Comparison of ENCODE assay signal across 9 mouse cellular contexts in genomic region chr10:14046171-14046651, GRCm38 (mm10).
A peak's percentile ranks its signal among the peaks of the same experiment; 100 is the strongest.
DNase-seq lines count a peak whose midpoint lies in the region; ATAC-seq lines count a peak whose summit lies in the region.
"Had no signal": no experiment of that assay in that cellular context is flagged by ENCODE, and none has a peak within 500 bp of the region (broad histone marks: within the 10 kb centered on the region; RNA-seq: fewer than 3 reads in every experiment).

No protein-coding gene starts in this region.

- no peaks in the 10 kb centered on the region for H3K36me3 ChIP-seq in embryonic facial prominence, embryonic 12.5 days
- no peaks in the 10 kb centered on the region for H3K36me3 ChIP-seq in embryonic facial prominence, embryonic 10.5 days (replicated peaks)
- H3K36me3 ChIP-seq in embryonic facial prominence, embryonic 14.5 days (ENCODE audit: control insufficient read depth, insufficient read depth, low read length), result no peaks in the 10 kb centered on the region
- H3K36me3 ChIP-seq: forebrain, embryonic 10.5 days had no signal

- no peak overlapping the region for H3K4me2 ChIP-seq in embryonic facial prominence, embryonic 12.5 days (replicated peaks)
- H3K4me2 ChIP-seq in embryonic facial prominence, embryonic 14.5 days (ENCODE audit: low read depth, low read length), result peak overlapping the region; percentile 7; the same call in 1 of the 2 replicates

- no peak for ATAC-seq in embryonic facial prominence, embryonic 12.5 days (ENCODE audit: insufficient number of reproducible peaks, insufficient read depth, low FRiP score, low TSS enrichment)
- 0 out of 2 replicates have a peak, but pooled peaks have one; percentile 16 for ATAC-seq in embryonic facial prominence, embryonic 14.5 days (ENCODE audit: low read depth)

- no peaks in the 10 kb centered on the region for H3K9me3 ChIP-seq in embryonic facial prominence, embryonic 12.5 days
- H3K9me3 ChIP-seq in embryonic facial prominence, embryonic 10.5 days, result no peaks in the 10 kb centered on the region
- H3K9me3 ChIP-seq in embryonic facial prominence, embryonic 14.5 days (ENCODE audit: control insufficient read depth, low read length), result no peaks in the 10 kb centered on the region
- H3K9me3 ChIP-seq: forebrain, embryonic 10.5 days had no signal

- no peak overlapping the region for H3K9ac ChIP-seq in embryonic facial prominence, embryonic 12.5 days
- no peak overlapping the region for H3K9ac ChIP-seq in embryonic facial prominence, embryonic 14.5 days (ENCODE audit: low read depth, low read length)

- 0 out of 2 replicates have a peak overlapping the region, but pooled peaks have one; percentile 8 for H3K27ac ChIP-seq in embryonic facial prominence, embryonic 12.5 days
- no peak overlapping the region for H3K27ac ChIP-seq in embryonic facial prominence, embryonic 10.5 days (replicated peaks)
- H3K27ac ChIP-seq in embryonic facial prominence, embryonic 14.5 days (replicated peaks; ENCODE audit: low read depth, low read length), result peak overlapping the region; percentile 4; the same call in 1 of the 2 replicates
- H3K27ac ChIP-seq: forebrain, embryonic 10.5 days had no signal

- DNase-seq in embryonic facial prominence, embryonic 10.5 days (ENCODE audit: low spot score), result no peak
- DNase-seq in layer of hippocampus, adult 11-12 months (ENCODE audit: low spot score), result peak; percentile 32
- DNase-seq in layer of hippocampus, adult 9-10 months (ENCODE audit: low spot score), result no peak
- peak; percentile 63 for DNase-seq in embryonic facial prominence, embryonic 14.5 days (ENCODE audit: low spot score)
- DNase-seq in naive thymus-derived CD4-positive, alpha-beta T cell, adult 2 months (ENCODE audit: low read depth), result peak; percentile 79
- DNase-seq in lung, adult 18-20 months, result no peak
- no peak for DNase-seq in left cerebral cortex, adult 9 months (ENCODE audit: low spot score in 2 of 2)

- no peaks in the 10 kb centered on the region for H3K27me3 ChIP-seq in embryonic facial prominence, embryonic 12.5 days
- no peaks in the 10 kb centered on the region for H3K27me3 ChIP-seq in embryonic facial prominence, embryonic 10.5 days (replicated peaks; ENCODE audit: low read depth, poor library complexity, severe bottlenecking)
- no peaks in the 10 kb centered on the region for H3K27me3 ChIP-seq in embryonic facial prominence, embryonic 14.5 days (replicated peaks; ENCODE audit: control insufficient read depth, insufficient read depth, low read length)

- no peak overlapping the region for H3K4me3 ChIP-seq in embryonic facial prominence, embryonic 12.5 days
- no peak overlapping the region for H3K4me3 ChIP-seq in embryonic facial prominence, embryonic 10.5 days
- no peak overlapping the region for H3K4me3 ChIP-seq in embryonic facial prominence, embryonic 14.5 days (ENCODE audit: low read depth, low read length)
- H3K4me3 ChIP-seq: forebrain, embryonic 10.5 days had no signal

- H3K4me1 ChIP-seq in embryonic facial prominence, embryonic 12.5 days, result peaks cover 36% of the 10 kb centered on the region
- H3K4me1 ChIP-seq in embryonic facial prominence, embryonic 10.5 days, result peaks cover 58% of the 10 kb centered on the region
- H3K4me1 ChIP-seq in embryonic facial prominence, embryonic 14.5 days (ENCODE audit: control insufficient read depth, insufficient read depth, low read length), result peaks cover 33% of the 10 kb centered on the region

- WGBS in embryonic facial prominence, embryonic 12.5 days, result 22% methylated on average over 4 of the region's 4 CpGs
- WGBS in embryonic facial prominence, embryonic 10.5 days, result 33% methylated on average over 4 of the region's 4 CpGs
- WGBS in embryonic facial prominence, embryonic 14.5 days, result 20% methylated on average over 4 of the region's 4 CpGs

Comparison
In these comparisons a context has a peak if more than half of its experiments do, and no peak if none do; other contexts are left out.
1. DNase-seq: peak in layer of hippocampus, adult 11-12 months (single experiment), embryonic facial prominence, embryonic 14.5 days (single experiment) and naive thymus-derived CD4-positive, alpha-beta T cell, adult 2 months (single experiment); none in embryonic facial prominence, embryonic 10.5 days (single experiment), layer of hippocampus, adult 9-10 months (single experiment), lung, adult 18-20 months (0 of 2) and left cerebral cortex, adult 9 months (0 of 2).